Mouse (Mus musculus): ENCODE measurements at regions not wholly inside any gene's neighbourhood (a gene's known extent, or its start where the extent isn't known, plus 50 kb on each side); places are given as distances from the start of the nearest gene placed in this dataset.
"Not testable (repeated sequence)": the region's sequence is repeated elsewhere in the genome, so short reads cannot be mapped to it uniquely, and the experiment has no call there.

DNA sequence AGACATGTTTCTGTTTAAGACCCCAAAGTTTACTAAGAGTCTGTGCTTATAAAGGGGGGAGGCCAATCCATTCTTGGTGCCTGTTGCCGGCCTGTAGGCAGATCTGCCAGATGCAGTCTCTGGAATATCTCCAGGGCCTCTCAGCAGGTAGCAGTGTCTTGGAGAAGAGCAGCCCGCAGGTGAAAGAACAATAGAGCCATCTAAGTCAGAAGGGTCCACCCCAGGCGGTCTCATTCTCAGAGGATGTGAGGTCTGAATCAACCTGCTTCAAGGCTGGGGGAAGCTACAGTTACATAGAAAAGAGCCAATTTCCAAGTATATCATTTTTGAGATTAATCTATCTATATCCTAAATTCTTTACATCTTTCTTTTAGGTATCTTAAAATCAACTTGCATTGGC is 366.0 kb upstream of the Dab2 start:
- no peak for DNase-seq
- Histone ChIP-seq H3K9ac (replicated peaks) (no peak overlapping the region), H3K27ac (ENCODE audit: low read depth) (no peak overlapping the region), H3K4me3 (ENCODE audit: low read depth, low read length) (no peak overlapping the region), H3K9me3 (ENCODE audit: low read length) (no peaks in the 10 kb centered on the region), H3K27me3 (ENCODE audit: insufficient read depth, low read length) (no peaks in the 10 kb centered on the region), H3K36me3 (replicated peaks; ENCODE audit: insufficient read depth, low read length) (no peaks in the 10 kb centered on the region), H3K4me1 (ENCODE audit: insufficient read depth) (no peaks in the 10 kb centered on the region), H3K4me2 (ENCODE audit: low read depth, low read length) (no peak overlapping the region)
- 61% methylated on average over 3 of the region's 3 CpGs for WGBS (ENCODE audit: insufficient replicate concordance)
- ATAC-seq, result no peak
- TF ChIP-seq CTCF (IDR thresholded peaks at IDR 0.05; ENCODE audit: low read depth) (no peak), EP300 (IDR thresholded peaks at IDR 0.05; ENCODE audit: low read depth) (no peak)

- no peak overlapping the region for H3K4me2 ChIP-seq (ENCODE audit: low read depth, low read length)
- H3K9ac ChIP-seq (replicated peaks), result no peak overlapping the region
- no peaks in the 10 kb centered on the region for H3K27me3 ChIP-seq (ENCODE audit: insufficient read depth, low read length)
- no peaks in the 10 kb centered on the region for H3K36me3 ChIP-seq (replicated peaks; ENCODE audit: insufficient read depth, low read length)
- H3K4me1 ChIP-seq (ENCODE audit: insufficient read depth), result no peaks in the 10 kb centered on the region
- no peak for ATAC-seq
- H3K4me3 ChIP-seq (ENCODE audit: low read depth, low read length), result no peak overlapping the region
- WGBS (ENCODE audit: insufficient replicate concordance), result 65% methylated on average over 2 of the region's 2 CpGs
- DNase-seq, result no peak
- H3K27ac ChIP-seq (ENCODE audit: low read depth), result no peak overlapping the region
- no peaks in the 10 kb centered on the region for H3K9me3 ChIP-seq (ENCODE audit: low read length)
- TF ChIP-seq CTCF (IDR thresholded peaks at IDR 0.05; ENCODE audit: low read depth), result no peak
- TF ChIP-seq EP300 (IDR thresholded peaks at IDR 0.05; ENCODE audit: low read depth), result no peak
Measured at GRCm38 (mm10) chr15:5940945-5941344, 358.6 kb upstream of the Dab2 start.

DNA sequence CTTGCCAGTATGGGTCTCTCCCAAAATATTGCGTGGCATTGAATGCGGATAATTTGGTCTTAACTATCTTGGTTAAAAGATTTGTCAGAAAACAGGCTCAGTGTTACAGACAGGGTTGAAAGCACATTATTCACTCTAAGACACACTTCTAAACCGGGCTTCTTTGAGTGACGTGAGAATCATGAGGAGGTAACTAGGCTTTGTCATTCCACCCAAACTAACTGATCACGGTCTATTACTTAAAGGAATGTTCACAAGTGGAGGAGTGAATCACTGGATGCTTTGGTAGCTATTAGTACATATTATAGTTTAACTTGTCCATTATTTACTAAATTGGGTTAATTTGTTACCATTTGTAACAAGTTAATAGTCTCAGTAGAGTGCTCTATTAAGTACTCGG is 352.9 kb upstream of the Dab2 start:
- Histone ChIP-seq H3K36me3 (replicated peaks; ENCODE audit: insufficient read depth, low read length) (no peaks in the 10 kb centered on the region), H3K27ac (ENCODE audit: low read depth) (no peak overlapping the region), H3K9ac (replicated peaks) (no peak overlapping the region), H3K9me3 (ENCODE audit: low read length) (no peaks in the 10 kb centered on the region), H3K4me3 (ENCODE audit: low read depth, low read length) (no peak overlapping the region), H3K27me3 (ENCODE audit: insufficient read depth, low read length) (no peaks in the 10 kb centered on the region), H3K4me2 (ENCODE audit: low read depth, low read length) (no peak overlapping the region), H3K4me1 (ENCODE audit: insufficient read depth) (no peaks in the 10 kb centered on the region)
- ATAC-seq (no peak), DNase-seq (no peak)
- 80% methylated on average over 6 of the region's 6 CpGs for WGBS (ENCODE audit: insufficient replicate concordance)
- TF ChIP-seq CTCF (IDR thresholded peaks at IDR 0.05; ENCODE audit: low read depth) (no peak), EP300 (IDR thresholded peaks at IDR 0.05; ENCODE audit: low read depth) (no peak)

- WGBS (ENCODE audit: insufficient replicate concordance), result 58% methylated on average over 3 of the region's 3 CpGs
- no peak for DNase-seq
Measured at GRCm38 (mm10) chr15:5950919-5951318, 348.7 kb upstream of the Dab2 start.

GRCm38 (mm10) chr15:5951661-5952060 is 347.9 kb upstream of the Dab2 start:
- not testable (repeated sequence) for H3K9me3 ChIP-seq (ENCODE audit: low read length); ATAC-seq; H3K4me3 ChIP-seq (ENCODE audit: low read depth, low read length); H3K9ac ChIP-seq (replicated peaks); H3K27ac ChIP-seq (ENCODE audit: low read depth); H3K36me3 ChIP-seq (replicated peaks; ENCODE audit: insufficient read depth, low read length); DNase-seq; H3K4me1 ChIP-seq (ENCODE audit: insufficient read depth); H3K4me2 ChIP-seq (ENCODE audit: low read depth, low read length); H3K27me3 ChIP-seq (ENCODE audit: insufficient read depth, low read length)
- WGBS (ENCODE audit: insufficient replicate concordance), result 87% methylated on average over 2 of the region's 2 CpGs

More at GRCm38 (mm10) chr15:5950919-5951318, 348.7 kb upstream of the Dab2 start:
- Histone ChIP-seq H3K4me2 (ENCODE audit: low read depth, low read length) (no peak overlapping the region), H3K9ac (replicated peaks) (no peak overlapping the region), H3K4me1 (ENCODE audit: insufficient read depth) (no peaks in the 10 kb centered on the region), H3K9me3 (ENCODE audit: low read length) (no peaks in the 10 kb centered on the region), H3K4me3 (ENCODE audit: low read depth, low read length) (no peak overlapping the region), H3K36me3 (replicated peaks; ENCODE audit: insufficient read depth, low read length) (no peaks in the 10 kb centered on the region), H3K27ac (ENCODE audit: low read depth) (no peak overlapping the region), H3K27me3 (ENCODE audit: insufficient read depth, low read length) (no peaks in the 10 kb centered on the region)
- no peak for ATAC-seq
- TF ChIP-seq EP300 (IDR thresholded peaks at IDR 0.05; ENCODE audit: low read depth) (no peak), CTCF (IDR thresholded peaks at IDR 0.05; ENCODE audit: low read depth) (no peak)

GRCm38 (mm10) chr15:5953106-5953505 is 346.5 kb upstream of the Dab2 start:
- no peak for ATAC-seq
- H3K36me3 ChIP-seq (replicated peaks; ENCODE audit: insufficient read depth, low read length), result no peaks in the 10 kb centered on the region

GRCm38 (mm10) chr15:5991351-5992065 is 308.1 kb upstream of the Dab2 start:
- WGBS (ENCODE audit: insufficient replicate concordance), result 70% methylated on average over 5 of the region's 5 CpGs
- no peak overlapping the region for H3K4me2 ChIP-seq (ENCODE audit: low read depth, low read length)
- TF ChIP-seq CTCF (IDR thresholded peaks at IDR 0.05; ENCODE audit: low read depth) (no peak), EP300 (IDR thresholded peaks at IDR 0.05; ENCODE audit: low read depth) (no peak)
- DNase-seq (no peak), ATAC-seq (no peak)
- H3K4me1 ChIP-seq (ENCODE audit: insufficient read depth), result no peaks in the 10 kb centered on the region
- H3K9ac ChIP-seq (replicated peaks), result no peak overlapping the region
- H3K9me3 ChIP-seq (ENCODE audit: low read length), result no peaks in the 10 kb centered on the region
- no peak overlapping the region for H3K27ac ChIP-seq (ENCODE audit: low read depth)
- H3K4me3 ChIP-seq (ENCODE audit: low read depth, low read length), result no peak overlapping the region
- H3K27me3 ChIP-seq (ENCODE audit: insufficient read depth, low read length), result no peaks in the 10 kb centered on the region
- H3K36me3 ChIP-seq (replicated peaks; ENCODE audit: insufficient read depth, low read length), result no peaks in the 10 kb centered on the region

More at GRCm38 (mm10) chr15:5953106-5953505, 346.5 kb upstream of the Dab2 start:
- no peak for DNase-seq
- H3K27ac ChIP-seq (ENCODE audit: low read depth), result no peak overlapping the region
- TF ChIP-seq EP300 (IDR thresholded peaks at IDR 0.05; ENCODE audit: low read depth), result no peak
- TF ChIP-seq CTCF (IDR thresholded peaks at IDR 0.05; ENCODE audit: low read depth), result no peak
- no peak overlapping the region for H3K4me2 ChIP-seq (ENCODE audit: low read depth, low read length)
- no peaks in the 10 kb centered on the region for H3K4me1 ChIP-seq (ENCODE audit: insufficient read depth)
- no peak overlapping the region for H3K4me3 ChIP-seq (ENCODE audit: low read depth, low read length)
- H3K9me3 ChIP-seq (ENCODE audit: low read length), result no peaks in the 10 kb centered on the region
- no peak overlapping the region for H3K9ac ChIP-seq (replicated peaks)
- no peaks in the 10 kb centered on the region for H3K27me3 ChIP-seq (ENCODE audit: insufficient read depth, low read length)

DNA sequence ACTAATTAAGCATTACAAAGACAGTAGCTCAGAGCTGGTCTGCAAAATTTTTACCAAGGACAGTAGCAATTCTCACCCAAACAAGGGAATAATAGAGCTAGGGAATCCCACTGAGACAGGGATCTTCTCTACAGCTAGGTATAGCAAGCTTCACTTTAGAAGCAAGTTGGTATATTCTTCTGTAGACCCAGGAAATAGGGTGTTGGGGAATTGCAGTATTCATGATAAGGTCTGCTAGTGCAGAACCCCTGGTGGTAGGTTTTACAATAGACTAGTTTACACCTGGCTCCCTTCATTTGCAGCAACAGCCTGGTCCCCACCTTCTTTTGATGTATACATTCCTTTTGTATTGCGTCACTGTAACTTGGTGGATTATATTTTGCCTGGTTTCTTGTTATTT is 307.4 kb upstream of the Dab2 start:
- not testable (repeated sequence) for ATAC-seq; H3K4me1 ChIP-seq (ENCODE audit: insufficient read depth); H3K27me3 ChIP-seq (ENCODE audit: insufficient read depth, low read length); H3K36me3 ChIP-seq (replicated peaks; ENCODE audit: insufficient read depth, low read length); H3K27ac ChIP-seq (ENCODE audit: low read depth); H3K4me3 ChIP-seq (ENCODE audit: low read depth, low read length); DNase-seq; H3K4me2 ChIP-seq (ENCODE audit: low read depth, low read length); H3K9me3 ChIP-seq (ENCODE audit: low read length); H3K9ac ChIP-seq (replicated peaks)
- WGBS (ENCODE audit: insufficient replicate concordance), result 94% methylated on average over 1 of the region's 1 CpGs

Data from liver, postnatal 0 days (tissue).